Mouse (Mus musculus) lung, adult 2 months (tissue): ENCODE results near the gene Ms4a6b.

Experiments used
- CTCF ChIP-seq: fragments of 200-500 bp; IDR thresholded peaks from 2 replicates; pipeline ENCODE4 v1.5.1; 2011; ENCODE audit warnings: mild to moderate bottlenecking, low read length, control low read depth; ENCODE audit not compliant: insufficient read depth
- POLR2A ChIP-seq: fragments of 200-500 bp; IDR thresholded peaks from 2 replicates; pipeline ENCODE4 v1.6.1; 2011; ENCODE audit warnings: low read depth, mild to moderate bottlenecking, control low read depth, low read length, borderline replicate concordance; ENCODE audit errors: extremely low read depth

GRCm38 (mm10) chr19:11494519-11494918 is 21.8 kb upstream of the Ms4a6b start:
- TF ChIP-seq CTCF: no peak
- no peak for TF ChIP-seq POLR2A
